Mouse (Mus musculus) A20 (cell line): ENCODE measurements at regions not wholly inside any gene's neighbourhood (a gene's known extent, or its start where the extent isn't known, plus 50 kb on each side); places are given as distances from the start of the nearest gene placed in this dataset.

Experiments used
- DNase-seq: peaks from one replicate; pipeline ENCODE4 v3.0.0-alpha.2; 2011; ENCODE audit warnings: low read depth, low spot score

DNA sequence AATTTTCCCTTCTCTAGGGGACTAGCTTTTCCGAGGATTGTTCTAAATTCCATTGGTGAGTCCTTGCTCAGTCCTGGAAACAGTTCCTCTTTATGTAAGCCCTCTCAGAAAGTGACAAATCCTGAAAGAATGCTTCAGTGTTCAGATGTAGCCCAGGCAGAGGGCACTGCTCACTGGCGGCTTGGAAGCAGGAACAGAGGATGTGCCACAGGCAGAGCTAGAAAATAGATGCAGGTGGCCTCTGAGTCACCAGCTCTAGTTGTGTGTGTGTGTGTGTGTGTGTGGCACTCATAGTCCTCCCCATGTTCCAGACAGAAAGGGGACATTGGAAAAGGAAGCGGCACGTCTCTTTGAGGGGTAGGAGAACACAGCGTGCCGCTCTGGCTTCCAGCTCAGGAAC, 52.5 kb upstream of the Ampd3 start:
- DNase-seq: no peak

DNA sequence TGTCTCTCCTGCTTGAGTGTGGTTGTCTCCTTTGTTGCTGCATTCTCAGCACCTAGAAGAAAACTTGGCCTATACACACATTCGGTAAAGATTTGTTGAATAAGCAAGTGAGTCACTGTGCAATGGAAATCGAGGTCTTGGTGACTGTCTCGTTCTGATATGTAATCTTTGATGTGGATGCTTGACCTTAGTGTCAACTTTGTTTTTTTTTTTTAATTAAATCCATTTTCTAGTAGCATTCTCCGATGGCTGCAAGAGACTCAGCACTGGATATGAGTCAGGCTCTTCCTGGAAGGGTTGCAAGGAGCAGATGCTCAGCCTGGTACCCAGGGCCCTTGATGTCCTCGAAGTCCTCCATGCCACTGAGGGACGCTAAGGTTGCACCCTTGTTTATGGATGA, 50.9 kb upstream of the Ampd3 start:
- DNase-seq: no peak
